Mouse (Mus musculus): ENCODE data around the gene Ist1. TPM values are rescaled to one million over a fixed set of nuclear protein-coding genes. Genes with fewer than 3 reads are reported as not detected.

The Ist1 gene
- total RNA-seq (2021): 10 to 100 TPM; 32.3 to 40.7 TPM
- long read RNA-seq, experiment 1, transcript Ist1-201 (10 exons, 2,304 nt): major isoform, 19 of 51 reads
- long read RNA-seq, experiment 1, transcript Ist1-204 (9 exons, 3,633 nt): minor isoform, 5 of 51 reads
- long read RNA-seq, experiment 1, partial matches to known transcripts: 12 of 51 reads
- long read RNA-seq, experiment 1, other reads (novel, unspliced or antisense): 14 of 51 reads
- long read RNA-seq, experiment 2, full-length matches to known transcripts: 25 of 52 reads
- long read RNA-seq, experiment 2, partial matches to known transcripts: 10 of 52 reads
- long read RNA-seq, experiment 2, other reads (novel, unspliced or antisense): 17 of 52 reads

DNA sequence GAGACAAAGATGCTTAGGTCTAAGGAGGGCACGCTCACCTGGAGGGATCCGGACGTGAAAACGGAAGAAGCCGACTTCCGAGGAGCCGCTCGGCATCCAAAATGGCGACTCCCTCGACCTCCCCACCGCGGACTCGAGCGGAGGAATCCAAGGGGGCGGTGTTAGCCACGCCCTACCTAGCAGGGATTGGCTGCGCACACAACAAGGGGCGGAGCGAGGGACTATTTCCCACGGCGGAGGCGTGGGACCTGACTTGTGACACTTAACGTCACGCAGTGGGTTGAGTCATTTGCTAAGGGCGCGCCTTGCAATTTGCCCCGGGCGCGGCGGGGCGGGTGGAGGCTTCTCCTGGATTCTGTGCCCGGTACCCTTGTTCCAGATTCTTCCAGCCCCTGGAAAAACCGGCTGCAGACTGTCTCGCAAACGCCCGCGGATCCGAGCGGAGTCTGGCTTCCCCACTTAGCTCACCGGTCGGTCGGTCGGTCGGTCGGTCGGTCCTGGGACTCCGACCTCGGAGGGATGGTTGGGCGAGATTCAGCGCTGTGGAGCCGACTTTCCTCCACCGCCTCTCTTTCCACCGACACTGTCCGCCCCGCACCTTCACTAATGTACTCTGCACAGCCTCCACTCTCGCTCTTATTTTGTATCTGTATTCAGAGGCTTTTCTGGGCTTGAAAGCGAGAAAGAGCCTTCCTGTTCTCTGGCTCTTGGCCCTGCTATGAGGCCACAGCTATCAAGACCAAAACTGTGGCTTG, at the start of gene Ist1:
Gene Ist1 (minus strand): TSS at position 115 of the 755 bp plus-strand sequence.
- DNase-seq: peak; percentile 98

DNA sequence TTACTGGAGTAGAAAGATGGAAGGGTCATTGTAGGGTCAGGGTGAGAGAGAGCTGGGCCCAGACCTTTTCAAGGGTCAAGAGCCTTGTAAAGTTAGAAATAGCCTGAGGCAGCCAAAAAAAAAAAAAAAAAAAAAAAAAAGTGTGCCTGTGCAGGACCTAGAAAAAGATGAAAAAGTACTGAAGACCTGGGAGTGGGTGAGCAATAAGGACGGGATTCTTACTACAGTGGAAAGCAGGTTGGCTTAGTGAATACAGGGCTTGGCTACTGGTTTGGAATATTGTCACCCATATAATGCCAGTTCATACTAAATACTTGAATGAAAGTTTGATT, 45.0 kb upstream of the Ist1 start:
- DNase-seq: no peak

- peak; percentile 96 for DNase-seq
Measured at GRCm38 (mm10) chr8:109737237-109738048, 44.4 kb upstream of the Ist1 start, which contains the start of gene Atxn1l. Gene Atxn1l (minus strand): TSS chr8:109737739.

- DNase-seq: no peak
Measured at GRCm38 (mm10) chr8:109736819-109737218, 43.8 kb upstream of the Ist1 start.

DNA sequence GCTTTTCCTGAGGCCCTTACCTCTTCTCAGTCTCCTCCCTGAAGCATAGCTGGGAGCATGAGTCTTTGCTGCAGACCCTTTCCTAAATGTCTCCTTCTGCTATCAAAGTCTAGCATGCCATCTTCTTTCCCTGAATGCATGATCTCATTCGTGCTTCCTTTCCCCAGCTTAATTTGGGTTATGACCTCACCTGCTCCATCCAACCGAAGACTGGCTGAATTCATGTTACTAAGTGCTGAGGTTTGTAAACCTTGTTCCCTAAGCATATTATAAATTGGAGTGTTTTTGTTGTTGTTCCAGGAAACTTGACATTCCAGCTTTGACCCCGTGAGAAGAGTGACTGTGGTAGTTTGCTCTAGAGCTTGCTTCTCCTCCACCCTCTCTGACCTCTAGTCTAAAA, 41.0 kb upstream of the Ist1 start:
- no peak for DNase-seq

DNA sequence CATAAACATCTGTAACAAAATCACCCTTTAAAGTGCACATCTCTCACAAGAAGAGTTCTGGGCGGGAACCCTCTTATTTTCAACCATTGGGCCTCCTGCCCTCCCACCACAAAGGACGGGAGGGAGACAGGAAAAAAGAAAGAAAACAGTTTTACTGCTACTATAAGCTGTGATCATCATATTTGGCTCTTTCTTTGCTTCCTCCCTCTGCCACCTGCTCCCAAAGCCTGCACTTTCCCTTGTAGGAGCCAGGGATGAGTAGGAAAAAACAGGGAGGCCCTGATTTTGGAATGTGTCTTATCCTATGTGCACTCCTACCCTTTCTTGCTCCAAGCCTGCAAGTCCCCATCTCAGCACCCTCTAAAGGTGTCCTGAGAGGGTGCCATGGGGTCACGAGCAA, 38.0 kb upstream of the Ist1 start:
- no peak for DNase-seq

- no peak for DNase-seq
Measured at GRCm38 (mm10) chr8:109725106-109725505, 32.0 kb upstream of the Ist1 start.

DNA sequence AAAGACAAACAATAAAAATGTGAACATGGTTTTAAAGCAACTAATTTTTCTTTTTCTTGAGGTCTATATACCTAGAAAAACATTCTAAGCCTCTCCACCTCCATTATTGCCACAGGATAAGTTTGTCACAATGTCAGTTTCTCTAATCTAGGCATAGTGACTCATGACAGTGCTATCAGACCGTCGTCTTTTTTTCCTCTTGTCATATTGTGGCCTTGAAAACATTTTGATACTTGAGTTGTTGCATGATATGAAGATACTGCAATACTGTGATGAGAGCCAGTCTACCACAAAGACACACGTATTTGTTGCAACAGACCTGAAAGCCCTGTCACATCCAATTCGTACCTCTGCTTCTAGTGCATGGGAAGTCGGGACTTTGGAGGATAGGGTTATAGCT, 21.9 kb upstream of the Ist1 start:
- DNase-seq: no peak

DNA sequence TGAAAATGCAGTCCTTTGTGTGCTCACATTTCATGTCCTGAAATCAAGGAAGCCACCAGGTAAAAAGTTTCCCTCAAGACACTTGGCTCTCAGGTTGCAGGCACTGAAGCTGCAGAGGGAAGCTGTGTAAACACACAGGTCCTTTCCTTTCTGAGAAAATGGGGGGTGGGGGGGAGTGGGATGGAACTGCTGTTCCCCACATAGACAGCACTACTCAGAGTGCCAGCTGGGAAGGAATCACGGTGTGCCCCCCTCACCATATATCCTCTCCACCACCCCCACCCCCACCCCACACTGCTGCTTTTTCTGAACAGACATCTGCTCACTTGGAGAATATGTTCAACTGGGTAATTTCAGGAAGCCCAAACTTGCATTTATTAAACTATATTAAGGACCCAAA, 19.5 kb upstream of the Ist1 start:
- no peak for DNase-seq

- DNase-seq: no peak
Measured at GRCm38 (mm10) chr8:109707921-109708320, 14.9 kb upstream of the Ist1 start.

DNA sequence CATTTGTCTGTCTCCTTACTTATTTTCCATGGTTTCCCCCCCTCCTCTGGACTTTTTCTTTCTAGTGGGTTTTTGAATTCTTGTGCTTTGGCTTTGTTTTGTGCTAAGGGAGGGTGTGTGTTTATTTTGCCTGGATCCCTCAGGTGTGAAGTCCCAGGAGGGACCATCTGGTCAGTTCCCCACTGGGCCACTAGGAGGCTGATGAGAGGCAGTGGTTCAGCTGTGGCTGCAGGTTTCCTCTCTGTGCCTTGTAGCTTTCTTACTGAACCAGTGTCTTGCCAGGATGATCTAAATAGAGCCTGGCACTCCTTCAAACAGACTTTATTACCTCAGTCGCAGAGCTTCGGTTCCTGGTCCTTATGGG, 13.8 kb upstream of the Ist1 start:
- peak; percentile 71 for DNase-seq

- DNase-seq: peak; percentile 12
Measured at GRCm38 (mm10) chr8:109706076-109706873, 13.2 kb upstream of the Ist1 start.

DNA sequence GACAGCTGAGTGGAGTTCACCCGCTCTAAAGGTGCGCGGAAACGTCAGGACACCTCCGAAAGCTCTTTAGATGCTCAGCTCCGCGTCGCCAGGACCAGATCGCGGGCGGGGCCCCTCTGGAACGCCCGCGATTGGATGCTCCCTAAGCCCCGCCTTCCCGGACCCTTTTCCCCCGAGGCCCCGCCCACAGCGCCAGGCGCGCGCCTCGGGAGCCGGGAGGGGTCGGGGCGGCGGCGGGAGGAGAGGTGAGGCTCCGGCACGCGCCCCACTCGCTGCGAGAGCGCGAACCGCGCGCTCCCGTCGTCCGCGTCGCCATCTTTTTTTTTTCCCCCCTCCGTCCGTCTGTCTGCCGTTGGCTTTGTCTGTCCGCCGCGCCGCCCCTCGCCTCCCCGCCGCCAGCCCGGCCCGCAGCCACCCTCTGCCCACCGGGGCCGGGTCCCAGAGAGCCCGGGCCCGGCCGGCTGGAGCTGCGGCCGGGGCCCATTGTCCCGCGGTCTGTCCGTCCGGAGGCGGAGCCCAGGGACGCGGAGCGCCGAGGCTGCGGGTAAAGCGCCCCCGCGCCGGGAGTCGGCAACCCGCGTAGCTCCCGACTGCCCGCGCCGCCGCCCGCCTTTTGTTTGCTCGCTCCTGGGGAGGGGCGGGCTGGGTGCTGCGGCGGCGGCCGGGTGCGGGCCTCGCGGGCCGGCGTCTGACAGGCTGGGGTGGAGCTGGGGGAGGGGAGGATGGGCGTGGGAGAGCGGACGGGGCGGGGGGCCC, 12.4 kb upstream of the Ist1 start, which contains the start of gene Zfp821:
Gene Zfp821 (plus strand): TSS at position 227 of the 756 bp plus-strand sequence.
- peak; percentile 91 for DNase-seq

DNA sequence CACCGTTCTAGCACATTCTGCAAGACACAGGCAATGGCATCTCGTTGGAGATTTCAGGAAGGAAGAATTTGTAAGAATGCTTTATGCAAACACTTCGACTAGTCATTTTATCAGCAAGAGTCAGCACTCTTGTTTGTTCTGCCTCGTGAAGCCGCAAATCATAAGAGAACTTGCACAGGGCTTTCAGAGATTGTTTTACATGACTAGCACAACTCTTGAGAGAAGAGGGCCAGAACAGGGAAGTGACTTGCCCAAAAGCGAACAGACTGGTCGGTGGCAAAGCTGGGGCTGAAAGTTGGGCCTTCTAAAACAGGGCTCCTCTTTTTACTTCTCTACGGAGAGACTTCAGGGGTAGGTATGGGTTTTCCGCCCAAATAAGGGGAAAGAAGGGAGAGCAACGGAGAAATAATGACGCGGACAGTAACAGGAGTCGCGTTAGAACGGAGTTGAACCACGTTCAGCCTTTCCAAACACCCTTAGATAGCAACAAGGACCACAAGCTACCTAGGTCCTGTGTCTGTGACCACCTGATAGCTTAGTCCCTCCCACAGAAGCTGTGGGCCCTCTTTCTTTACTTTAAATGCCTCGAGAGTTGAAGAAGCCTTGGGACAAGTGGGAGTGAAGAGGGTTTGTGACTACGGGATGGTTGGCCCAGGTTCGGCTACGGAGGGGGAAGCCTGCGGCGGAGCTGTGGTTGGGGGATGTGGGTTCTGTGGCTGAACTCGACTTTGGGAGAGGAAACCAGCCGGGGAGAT, 11.7 kb upstream of the Ist1 start:
- DNase-seq: no peak

GRCm38 (mm10) chr8:109698477-109698876, 5.4 kb upstream of the Ist1 start:
- DNase-seq: no peak

DNA sequence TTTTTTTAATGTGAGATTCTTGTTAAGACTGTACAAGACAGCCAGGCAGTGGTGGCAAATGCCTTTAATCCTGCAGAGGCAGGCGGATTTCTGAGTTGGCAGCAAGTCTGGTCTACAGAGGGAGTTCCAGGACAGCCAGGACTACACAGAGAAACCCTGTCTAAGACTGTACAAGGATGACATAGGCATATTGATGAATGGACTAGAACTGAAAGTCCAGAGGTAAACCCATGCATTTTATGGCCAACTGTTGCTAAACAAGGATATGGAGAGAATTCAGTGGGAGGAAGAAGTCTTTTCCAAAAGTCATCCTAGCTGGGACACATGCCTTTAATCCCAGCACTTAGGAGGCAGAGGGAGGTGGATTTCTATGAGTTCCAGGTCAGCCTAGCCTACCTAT, 4.7 kb upstream of the Ist1 start:
- no peak for DNase-seq

DNA sequence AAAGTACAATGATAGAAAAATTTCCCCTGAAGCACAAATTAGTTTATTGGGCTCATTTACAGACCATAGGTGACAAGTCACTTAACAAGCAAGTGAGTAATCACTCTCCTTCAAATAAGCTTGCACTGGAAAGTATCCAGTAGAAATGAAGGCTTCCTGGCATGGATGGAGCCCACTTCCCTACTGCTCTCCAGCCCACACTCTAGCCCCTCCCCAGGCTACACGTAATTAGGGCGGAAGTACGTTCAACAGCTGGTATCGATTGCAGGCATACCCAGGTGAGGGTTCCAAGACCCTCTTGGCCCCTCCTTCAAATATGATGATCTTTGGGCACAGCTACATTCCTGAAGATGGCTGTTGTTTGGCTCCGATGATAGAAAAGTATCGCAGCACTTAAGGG, 1.1 kb upstream of the Ist1 start:
- no peak for DNase-seq

GRCm38 (mm10) chr8:109692443-109693145, 466 bp downstream of the Ist1 start:
- DNase-seq: no peak

DNA sequence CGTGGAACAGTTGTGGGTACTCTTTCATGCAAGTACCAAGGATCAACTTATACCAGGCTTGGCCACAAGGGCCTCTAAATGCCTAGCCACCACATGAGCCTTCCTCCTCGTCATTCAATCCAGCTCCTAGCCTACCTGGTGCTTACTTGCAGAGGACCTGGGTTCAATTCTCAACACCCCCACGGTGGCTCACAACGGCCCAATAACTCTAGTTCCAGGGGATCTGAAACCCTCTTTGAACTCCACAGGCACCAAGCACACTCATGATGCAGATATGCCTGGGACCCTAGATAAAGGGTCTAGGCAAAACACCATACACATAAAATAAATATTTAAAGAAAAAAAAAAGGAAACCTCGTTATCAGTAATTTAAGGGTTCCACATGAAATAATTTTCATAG, 1.3 kb downstream of the Ist1 start:
- DNase-seq: no peak

- no peak for DNase-seq
Measured at GRCm38 (mm10) chr8:109687248-109687647, 5.8 kb downstream of the Ist1 start.

All from gastrocnemius, postnatal 10 days (tissue).